Mouse (Mus musculus) embryo, embryonic 10 days (tissue): ENCODE results near the gene Plpp2.

Experiments
- DNase-seq: peaks from one replicate; pipeline ENCODE4 v3.0.0-alpha.2; 2015; ENCODE audit warnings: low spot score

The Plpp2 gene

GRCm38 (mm10) chr10:79533126-79533911 lies at the start of gene Plpp2:
TSS of gene Plpp2 (minus strand) at chr10:79533796.
- DNase-seq: peak; percentile 91

GRCm38 (mm10) chr10:79581501-79581900 lies 47.9 kb upstream of the Plpp2 start:
- DNase-seq: no peak

GRCm38 (mm10) chr10:79580811-79581210 lies 47.2 kb upstream of the Plpp2 start:
- peak; percentile 79 for DNase-seq

- no peak for DNase-seq
These were observed 46.8 kb upstream of the Plpp2 start for GRCm38 (mm10) chr10:79580356-79580755.

- no peak for DNase-seq
These were observed 46.2 kb upstream of the Plpp2 start for GRCm38 (mm10) chr10:79579781-79580180.

GRCm38 (mm10) chr10:79578891-79579290 lies 45.3 kb upstream of the Plpp2 start:
- DNase-seq: no peak

- DNase-seq: no peak
These were observed 44.7 kb upstream of the Plpp2 start for GRCm38 (mm10) chr10:79578276-79578675.

GRCm38 (mm10) chr10:79577376-79577775 lies 43.8 kb upstream of the Plpp2 start:
- DNase-seq: no peak

- DNase-seq: no peak
These were observed 42.2 kb upstream of the Plpp2 start for GRCm38 (mm10) chr10:79575754-79576153.

GRCm38 (mm10) chr10:79574796-79575195 lies 41.2 kb upstream of the Plpp2 start:
- DNase-seq: no peak

- DNase-seq: no peak
These were observed 40.8 kb upstream of the Plpp2 start for GRCm38 (mm10) chr10:79574350-79574749.

GRCm38 (mm10) chr10:79573611-79574010 lies 40.0 kb upstream of the Plpp2 start:
- no peak for DNase-seq

GRCm38 (mm10) chr10:79571314-79571713 lies 37.7 kb upstream of the Plpp2 start:
- no peak for DNase-seq

GRCm38 (mm10) chr10:79569921-79570320 lies 36.3 kb upstream of the Plpp2 start:
- DNase-seq: no peak

- DNase-seq: no peak
These were observed 26.1 kb upstream of the Plpp2 start for GRCm38 (mm10) chr10:79559716-79560115.

- no peak for DNase-seq
These were observed 23.9 kb upstream of the Plpp2 start for GRCm38 (mm10) chr10:79557496-79557895.

- DNase-seq: no peak
These were observed 23.4 kb upstream of the Plpp2 start for GRCm38 (mm10) chr10:79556951-79557350.

GRCm38 (mm10) chr10:79555238-79555724 lies 21.7 kb upstream of the Plpp2 start:
- DNase-seq: no peak

GRCm38 (mm10) chr10:79554330-79555237 lies 21.0 kb upstream of the Plpp2 start, which contains the start of gene Mier2:
TSS of gene Mier2 (minus strand) at chr10:79555199.
- DNase-seq: peak; percentile 81

GRCm38 (mm10) chr10:79553691-79554090 lies 20.1 kb upstream of the Plpp2 start:
- peak; percentile 29 for DNase-seq

GRCm38 (mm10) chr10:79553176-79553575 lies 19.6 kb upstream of the Plpp2 start:
- no peak for DNase-seq

GRCm38 (mm10) chr10:79552531-79552930 lies 18.9 kb upstream of the Plpp2 start:
- no peak for DNase-seq

GRCm38 (mm10) chr10:79550366-79550765 lies 16.8 kb upstream of the Plpp2 start:
- DNase-seq: no peak
